Mouse (Mus musculus) kidney, postnatal 10 days (tissue): Measurements from ENCODE around the gene Pex26.
A peak's percentile ranks its signal among the peaks of the same experiment; 100 is the strongest.

ENCODE experiments used
- DNase-seq: peaks from one replicate; pipeline ENCODE4 v3.0.0; 2021; ENCODE audit warnings: mixed read lengths

Pex26 gene

GRCm38 (mm10) chr6:121167381-121167975, 16.0 kb upstream of the Pex26 start:
- DNase-seq: no peak

- no peak for DNase-seq
These were observed 12.4 kb upstream of the Pex26 start for GRCm38 (mm10) chr6:121171102-121171501.

GRCm38 (mm10) chr6:121173471-121173870, 10.0 kb upstream of the Pex26 start:
- no peak for DNase-seq

- no peak for DNase-seq
These were observed 8.7 kb upstream of the Pex26 start for GRCm38 (mm10) chr6:121174761-121175160.

- no peak for DNase-seq
These were observed 7.3 kb upstream of the Pex26 start for GRCm38 (mm10) chr6:121176011-121176730.

GRCm38 (mm10) chr6:121176731-121177098, 6.8 kb upstream of the Pex26 start:
- DNase-seq: no peak

- no peak for DNase-seq
These were observed 6.3 kb upstream of the Pex26 start for GRCm38 (mm10) chr6:121177118-121177708.

GRCm38 (mm10) chr6:121178700-121179358, 4.6 kb upstream of the Pex26 start:
- peak; percentile 67 for DNase-seq

GRCm38 (mm10) chr6:121179846-121180245, 3.6 kb upstream of the Pex26 start:
- no peak for DNase-seq

GRCm38 (mm10) chr6:121184198-121185140, 1.0 kb downstream of the Pex26 start:
- DNase-seq: peak; percentile 71

GRCm38 (mm10) chr6:121185232-121185631, 1.8 kb downstream of the Pex26 start:
- DNase-seq: no peak

- no peak for DNase-seq
These were observed 8.0 kb downstream of the Pex26 start for GRCm38 (mm10) chr6:121191261-121192009.

- no peak for DNase-seq
These were observed 10.8 kb downstream of the Pex26 start for GRCm38 (mm10) chr6:121194061-121194955.

- DNase-seq: no peak
These were observed 11.7 kb downstream of the Pex26 start for GRCm38 (mm10) chr6:121194956-121195731.

- no peak for DNase-seq
These were observed 14.4 kb downstream of the Pex26 start for GRCm38 (mm10) chr6:121197807-121198365.

- no peak for DNase-seq
These were observed 17.0 kb downstream of the Pex26 start for GRCm38 (mm10) chr6:121200458-121200857.

- no peak for DNase-seq
These were observed 18.6 kb downstream of the Pex26 start for GRCm38 (mm10) chr6:121202026-121202425.

- DNase-seq: no peak
These were observed 23.0 kb downstream of the Pex26 start for GRCm38 (mm10) chr6:121206481-121206880.

GRCm38 (mm10) chr6:121209584-121209983, 26.1 kb downstream of the Pex26 start:
- DNase-seq: no peak
